Mouse (Mus musculus) embryonic facial prominence, embryonic 13.5 days (tissue): Measurements from ENCODE around the gene Atg4b. TPM values are rescaled to one million over a fixed set of nuclear protein-coding genes. Genes with fewer than 3 reads are reported as not detected.

Experiments
- ATAC-seq: fragments of 200-750 bp; cut with Nextera tagmentation; 2 replicates; pipeline ENCODE4 v1.8.0; 2017; ENCODE audit warnings: low read depth; ENCODE audit not compliant: insufficient number of reproducible peaks, insufficient read depth, low FRiP score, low TSS enrichment
- H3K27ac ChIP-seq: fragments of 300-500 bp; sonication (generic); 2 replicates; pipeline ENCODE4 v1.5.1; 2015; ENCODE audit warnings: moderate library complexity, mild to moderate bottlenecking, inconsistent platforms
- H3K27me3 ChIP-seq: fragments of 300-500 bp; sonication (generic); 2 replicates; pipeline ENCODE4 v1.6.1; 2015; ENCODE audit warnings: mild to moderate bottlenecking, inconsistent platforms
- H3K36me3 ChIP-seq: fragments of 300-500 bp; sonication (generic); 2 replicates; pipeline ENCODE4 v1.6.1; 2015; ENCODE audit warnings: mild to moderate bottlenecking, inconsistent platforms
- H3K4me1 ChIP-seq: fragments of 300-500 bp; sonication (generic); 2 replicates; pipeline ENCODE4 v1.6.1; 2015; ENCODE audit warnings: inconsistent platforms
- H3K4me2 ChIP-seq: fragments of 300-500 bp; sonication (generic); 2 replicates; pipeline ENCODE4 v1.6.1; 2015; ENCODE audit warnings: moderate library complexity, mild to moderate bottlenecking, inconsistent platforms
- H3K4me3 ChIP-seq: fragments of 300-500 bp; sonication (generic); 2 replicates; pipeline ENCODE4 v1.5.1; 2015; ENCODE audit warnings: mild to moderate bottlenecking, inconsistent platforms
- H3K9ac ChIP-seq: fragments of 300-500 bp; sonication (generic); 2 replicates; pipeline ENCODE4 v1.6.1; 2015; ENCODE audit warnings: mild to moderate bottlenecking, inconsistent platforms
- H3K9me3 ChIP-seq: fragments of 300-500 bp; sonication (generic); 2 replicates; pipeline ENCODE4 v1.6.1; 2016; ENCODE audit warnings: inconsistent platforms
- WGBS: fragments of 180-500 bp; shearing (Covaris S2); methylation state at CpG from one replicate; pipeline ENCODE4 v1.1.7; 2015; ENCODE audit warnings: mixed read lengths; 5-methylcytosine and 5-hydroxymethylcytosine counted together
- polyA plus RNA-seq: library from polyadenylated mRNA; unstranded; fragments of >200 nt; fragmentation: Nextera tagmentation; extraction: Ambion mirVana; gene quantifications from 2 replicates; pipeline ENCODE4 v1.2.1, GENCODE M21; 2015

The Atg4b gene
- 90.4 and 92.3 TPM in 2 replicates for polyA plus RNA-seq

DNA sequence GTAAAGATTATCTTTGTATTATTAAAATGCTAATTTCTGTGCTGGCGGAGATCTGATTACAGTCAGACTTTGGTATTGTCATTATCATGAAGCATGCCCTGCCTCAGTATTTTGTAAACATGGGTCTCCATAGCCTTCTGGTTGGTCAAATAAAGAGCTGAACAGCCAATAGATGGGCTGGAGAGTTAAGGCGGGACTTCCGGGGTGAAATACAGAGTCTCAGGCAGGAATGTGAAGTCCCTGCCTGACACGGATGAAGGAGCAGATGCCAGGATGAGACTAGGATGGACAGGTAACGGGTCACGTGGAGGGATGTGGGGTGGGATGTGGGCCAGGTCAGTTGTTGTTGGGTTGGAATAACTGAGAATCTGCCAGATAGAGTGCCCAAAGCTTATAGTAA is at the start of gene Atg4b:
Gene Atg4b (plus strand): TSS at position 211 of the 400 bp plus-strand sequence.
- peaks cover 27% of the 10 kb centered on the region for H3K36me3 ChIP-seq
- H3K27ac ChIP-seq: no peak within 1 kb of the TSS
- no peaks in the 10 kb centered on the region for H3K9me3 ChIP-seq
- no peak within 1 kb of the TSS for H3K4me3 ChIP-seq
- ATAC-seq: no peak
- no peaks in the 10 kb centered on the region for H3K27me3 ChIP-seq
- peaks cover 19% of the 10 kb centered on the region for H3K4me1 ChIP-seq
- no peak within 1 kb of the TSS for H3K4me2 ChIP-seq
- no peak within 1 kb of the TSS for H3K9ac ChIP-seq
- WGBS: 79% methylated on average over 6 of the region's 6 CpGs

DNA sequence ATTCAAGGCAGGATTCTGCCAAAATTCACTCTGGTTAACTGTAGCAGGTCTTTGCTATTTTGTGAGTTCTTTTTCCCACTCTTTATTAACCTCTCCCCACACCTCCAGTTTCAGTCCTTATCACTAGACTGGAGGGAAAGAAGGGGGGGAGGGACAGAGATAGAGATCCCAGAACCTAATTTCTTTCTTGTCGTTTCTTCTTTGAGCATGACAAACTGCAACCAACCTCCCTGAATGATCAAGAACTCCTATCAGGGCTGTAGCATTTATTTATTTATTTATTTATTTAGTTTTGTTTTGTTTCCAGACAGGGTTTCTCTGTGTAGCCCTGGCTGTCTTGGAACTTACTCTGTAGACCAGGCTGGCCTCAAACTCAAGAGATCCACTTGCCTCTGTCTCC is 49.2 kb upstream of the Atg4b start:
- peaks cover 35% of the 10 kb centered on the region for H3K36me3 ChIP-seq
- 95% methylated on average over 1 of the region's 1 CpGs for WGBS
- no peaks in the 10 kb centered on the region for H3K27me3 ChIP-seq
- H3K4me1 ChIP-seq: no peaks in the 10 kb centered on the region
- no peak overlapping the region for H3K9ac ChIP-seq
- H3K4me2 ChIP-seq: no peak overlapping the region
- no peak for ATAC-seq
- H3K27ac ChIP-seq: no peak overlapping the region
- H3K4me3 ChIP-seq: no peak overlapping the region
- no peaks in the 10 kb centered on the region for H3K9me3 ChIP-seq

DNA sequence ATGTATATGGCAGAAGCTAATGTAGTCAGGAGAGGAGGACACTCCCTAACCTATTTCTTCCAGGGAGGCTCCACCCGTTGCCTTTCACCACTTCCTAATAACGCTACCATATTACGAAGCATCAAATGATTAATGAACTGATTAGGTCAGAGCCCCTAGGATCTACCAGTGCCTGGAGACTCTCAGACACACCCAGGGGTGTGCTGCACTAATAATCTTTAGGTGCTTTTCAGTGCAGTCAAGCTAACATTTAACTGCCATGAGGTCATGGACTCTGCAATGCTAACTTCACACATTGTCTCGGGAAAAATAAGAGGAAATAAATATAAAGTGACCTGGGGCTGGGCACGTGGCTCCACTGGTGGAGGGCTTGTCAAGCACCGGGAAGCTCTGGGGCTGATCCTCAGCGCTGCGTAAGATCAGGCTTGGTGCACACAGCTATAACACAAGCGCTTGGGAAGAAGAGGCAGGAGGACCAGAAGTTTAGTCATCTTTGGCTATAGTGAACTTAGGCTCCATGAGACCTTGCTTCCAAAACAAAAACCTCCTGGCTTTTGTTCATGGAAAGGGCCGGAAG is 47.7 kb upstream of the Atg4b start:
- Histone ChIP-seq H3K4me2 (no peak overlapping the region), H3K36me3 (peaks cover 37% of the 10 kb centered on the region), H3K4me3 (no peak overlapping the region), H3K9ac (no peak overlapping the region), H3K9me3 (no peaks in the 10 kb centered on the region), H3K27ac (no peak overlapping the region), H3K27me3 (no peaks in the 10 kb centered on the region), H3K4me1 (no peaks in the 10 kb centered on the region)
- ATAC-seq: no peak
- WGBS: 94% methylated on average over 10 of the region's 10 CpGs

DNA sequence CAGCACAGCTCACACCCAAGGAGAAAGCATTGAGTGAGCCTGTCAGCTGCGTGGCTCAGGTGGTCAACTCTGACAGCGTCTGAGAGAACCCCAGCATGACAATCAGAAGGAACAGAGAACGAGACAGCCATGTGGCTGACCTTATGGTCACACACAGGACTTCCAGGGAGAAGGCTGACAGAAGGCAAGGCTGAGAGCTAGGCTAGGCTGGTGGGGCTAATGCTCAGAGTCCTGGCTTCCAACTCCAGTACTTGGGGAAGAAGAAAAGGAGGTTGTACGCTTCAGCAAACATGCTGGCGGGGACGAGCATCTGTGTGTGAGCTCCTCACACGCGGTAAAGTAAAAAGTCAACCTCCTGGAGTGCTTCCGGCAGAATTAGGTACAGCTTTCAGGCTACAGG is 47.0 kb upstream of the Atg4b start:
- H3K27me3 ChIP-seq: no peaks in the 10 kb centered on the region
- no peak overlapping the region for H3K4me3 ChIP-seq
- ATAC-seq: no peak
- no peak overlapping the region for H3K27ac ChIP-seq
- H3K36me3 ChIP-seq: peaks cover 38% of the 10 kb centered on the region
- WGBS: 84% methylated on average over 9 of the region's 9 CpGs
- H3K4me2 ChIP-seq: no peak overlapping the region
- H3K4me1 ChIP-seq: no peaks in the 10 kb centered on the region
- H3K9ac ChIP-seq: no peak overlapping the region
- H3K9me3 ChIP-seq: no peaks in the 10 kb centered on the region

- Histone ChIP-seq H3K9ac (no peak overlapping the region), H3K27ac (no peak overlapping the region), H3K27me3 (no peaks in the 10 kb centered on the region), H3K9me3 (no peaks in the 10 kb centered on the region), H3K36me3 (peaks cover 38% of the 10 kb centered on the region), H3K4me3 (no peak overlapping the region), H3K4me1 (no peaks in the 10 kb centered on the region), H3K4me2 (no peak overlapping the region)
- ATAC-seq: no peak
- 67% methylated on average over 3 of the region's 3 CpGs for WGBS
Observed at GRCm38 (mm10) chr1:93705389-93705788, 45.9 kb upstream of the Atg4b start.

DNA sequence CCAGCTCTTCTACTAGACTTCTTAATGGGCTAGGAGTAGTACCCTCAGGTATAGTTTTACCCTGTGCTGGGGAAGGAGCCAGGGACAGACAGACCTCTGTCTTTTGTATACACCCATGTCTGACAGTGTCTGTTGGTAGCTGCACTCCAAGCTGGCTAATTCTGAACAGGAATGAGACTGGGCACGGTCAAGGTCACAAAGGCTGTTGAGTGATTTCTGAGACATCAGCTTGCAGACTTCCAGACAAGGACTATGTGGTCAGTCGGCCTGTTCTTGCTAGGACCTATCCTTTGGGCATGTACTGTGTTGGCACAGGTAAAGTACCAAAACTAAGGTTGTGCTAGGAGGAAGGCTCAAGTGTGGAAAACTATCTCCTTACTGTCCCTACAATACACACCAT is 35.1 kb upstream of the Atg4b start:
- no peaks in the 10 kb centered on the region for H3K9me3 ChIP-seq
- ATAC-seq: no peak
- no peak overlapping the region for H3K4me3 ChIP-seq
- WGBS: 88% methylated on average over 2 of the region's 2 CpGs
- no peak overlapping the region for H3K4me2 ChIP-seq
- H3K27ac ChIP-seq: no peak overlapping the region
- H3K4me1 ChIP-seq: no peaks in the 10 kb centered on the region
- H3K27me3 ChIP-seq: no peaks in the 10 kb centered on the region
- no peak overlapping the region for H3K9ac ChIP-seq
- H3K36me3 ChIP-seq: peaks cover 51% of the 10 kb centered on the region

DNA sequence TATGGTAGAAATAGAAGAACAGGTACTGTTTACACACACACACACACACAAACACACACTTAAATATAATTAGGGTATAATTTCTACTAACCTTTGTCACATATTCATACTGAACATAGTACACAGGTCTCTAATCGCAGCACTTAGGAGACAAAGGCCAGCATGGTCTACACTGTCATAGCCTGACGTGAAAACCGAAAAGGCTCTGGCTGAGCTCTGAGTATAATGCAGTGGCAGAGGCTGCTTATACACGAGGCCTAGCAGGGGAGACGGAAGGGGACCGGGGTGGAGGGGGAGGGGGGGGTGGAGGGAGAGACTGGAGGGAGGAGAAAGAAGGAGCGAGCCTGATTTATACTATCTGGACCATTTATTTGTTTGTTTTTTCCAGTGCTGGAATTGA is 29.7 kb upstream of the Atg4b start:
- ATAC-seq: no peak
- no peak overlapping the region for H3K4me2 ChIP-seq
- H3K4me3 ChIP-seq: no peak overlapping the region
- WGBS: 72% methylated on average over 7 of the region's 7 CpGs
- no peaks in the 10 kb centered on the region for H3K9me3 ChIP-seq
- peaks cover 35% of the 10 kb centered on the region for H3K36me3 ChIP-seq
- H3K27ac ChIP-seq: no peak overlapping the region
- no peak overlapping the region for H3K9ac ChIP-seq
- H3K4me1 ChIP-seq: no peaks in the 10 kb centered on the region
- no peaks in the 10 kb centered on the region for H3K27me3 ChIP-seq

DNA sequence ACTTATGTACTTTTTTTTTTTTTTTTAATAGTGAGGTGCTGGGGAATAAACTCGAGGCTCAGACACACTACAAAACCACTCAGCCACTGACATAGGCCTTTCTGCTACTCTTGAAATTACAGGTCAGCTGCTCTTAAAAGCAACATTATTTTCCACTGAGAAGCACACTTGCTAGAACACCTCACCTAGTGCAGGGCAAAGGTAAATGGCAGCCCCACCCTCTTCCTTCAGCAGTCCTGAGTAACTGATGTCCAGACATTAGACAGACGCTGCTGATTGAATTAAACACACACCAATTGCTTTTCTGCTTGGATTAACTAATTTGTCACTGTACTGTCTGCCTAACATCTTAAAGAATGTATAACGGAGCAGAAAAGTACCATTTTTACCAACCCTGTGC is 26.7 kb upstream of the Atg4b start:
- Histone ChIP-seq H3K36me3 (peaks cover 36% of the 10 kb centered on the region), H3K4me2 (no peak overlapping the region), H3K9ac (no peak overlapping the region), H3K4me1 (no peaks in the 10 kb centered on the region), H3K4me3 (no peak overlapping the region), H3K27ac (no peak overlapping the region), H3K9me3 (no peaks in the 10 kb centered on the region), H3K27me3 (no peaks in the 10 kb centered on the region)
- no peak for ATAC-seq
- WGBS: 77% methylated on average over 3 of the region's 3 CpGs

DNA sequence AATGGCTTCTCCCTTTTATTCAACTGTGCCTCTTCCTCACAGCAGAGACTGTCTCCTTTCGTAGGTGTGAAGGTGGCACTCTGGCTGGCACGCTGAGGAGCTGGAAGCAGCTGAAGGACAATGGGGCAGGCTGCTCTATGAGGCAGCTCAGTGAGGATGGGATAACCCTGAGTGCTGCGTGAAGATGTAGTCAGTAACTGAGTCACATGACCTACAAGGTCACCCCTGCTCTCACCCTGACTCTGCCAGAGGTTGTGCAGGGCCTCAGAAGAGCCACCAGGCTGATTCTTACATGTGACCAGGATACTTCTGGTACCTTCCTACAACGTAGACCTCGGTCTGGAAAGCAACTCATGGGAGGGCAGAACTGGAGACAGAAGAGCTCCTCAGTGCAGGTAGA is 25.6 kb upstream of the Atg4b start:
- Histone ChIP-seq H3K27ac (no peak overlapping the region), H3K36me3 (peaks cover 36% of the 10 kb centered on the region), H3K9ac (no peak overlapping the region), H3K4me2 (no peak overlapping the region), H3K4me3 (no peak overlapping the region), H3K9me3 (no peaks in the 10 kb centered on the region), H3K27me3 (no peaks in the 10 kb centered on the region), H3K4me1 (no peaks in the 10 kb centered on the region)
- no peak for ATAC-seq
- 93% methylated on average over 5 of the region's 5 CpGs for WGBS

- Histone ChIP-seq H3K27me3 (no peaks in the 10 kb centered on the region), H3K9ac (no peak overlapping the region), H3K4me1 (no peaks in the 10 kb centered on the region), H3K4me3 (no peak overlapping the region), H3K27ac (no peak overlapping the region), H3K36me3 (peaks cover 36% of the 10 kb centered on the region), H3K9me3 (no peaks in the 10 kb centered on the region), H3K4me2 (no peak overlapping the region)
- ATAC-seq: no peak
- 85% methylated on average over 3 of the region's 3 CpGs for WGBS
Observed at GRCm38 (mm10) chr1:93726116-93726515, 25.2 kb upstream of the Atg4b start.

DNA sequence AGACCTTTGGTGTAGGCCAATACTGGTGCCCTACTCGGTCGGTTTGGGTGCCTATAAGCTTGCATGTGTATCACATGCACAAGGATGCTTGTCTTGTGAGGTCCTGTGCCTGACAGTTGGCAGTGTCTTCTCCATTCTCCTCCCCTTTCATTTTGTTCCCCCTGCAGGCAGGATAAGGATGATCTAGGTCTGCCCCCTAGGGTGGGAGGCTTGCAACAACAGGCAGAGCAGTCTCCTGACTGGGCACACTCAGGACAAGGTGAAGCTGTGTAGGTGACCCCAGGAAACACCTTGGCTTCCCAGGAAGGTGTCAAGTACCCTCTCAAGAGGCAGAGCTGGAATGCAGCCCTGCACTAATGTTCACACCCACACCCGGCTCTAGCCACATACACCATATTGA is 24.3 kb upstream of the Atg4b start:
- no peaks in the 10 kb centered on the region for H3K27me3 ChIP-seq
- 60% methylated on average over 3 of the region's 3 CpGs for WGBS

GRCm38 (mm10) chr1:93731103-93731502 is 20.2 kb upstream of the Atg4b start:
- no peak for ATAC-seq
- H3K4me1 ChIP-seq: no peaks in the 10 kb centered on the region
- H3K4me3 ChIP-seq: no peak overlapping the region
- H3K27me3 ChIP-seq: no peaks in the 10 kb centered on the region
- no peak overlapping the region for H3K9ac ChIP-seq
- 0 out of 2 replicates have a peak, but pooled peaks cover 10% of the 10 kb centered on the region for H3K36me3 ChIP-seq
- 91% methylated on average over 5 of the region's 5 CpGs for WGBS
- no peaks in the 10 kb centered on the region for H3K9me3 ChIP-seq
- no peak overlapping the region for H3K27ac ChIP-seq
- H3K4me2 ChIP-seq: no peak overlapping the region

More for the DNA sequence above, 24.3 kb upstream of the Atg4b start:
- Histone ChIP-seq H3K4me1 (no peaks in the 10 kb centered on the region), H3K9me3 (no peaks in the 10 kb centered on the region), H3K4me3 (no peak overlapping the region), H3K9ac (no peak overlapping the region), H3K4me2 (no peak overlapping the region), H3K36me3 (peaks cover 36% of the 10 kb centered on the region), H3K27ac (no peak overlapping the region)
- ATAC-seq: no peak
